ENCODE assay signal across 8 mouse cellular contexts in the genomic region with DNA sequence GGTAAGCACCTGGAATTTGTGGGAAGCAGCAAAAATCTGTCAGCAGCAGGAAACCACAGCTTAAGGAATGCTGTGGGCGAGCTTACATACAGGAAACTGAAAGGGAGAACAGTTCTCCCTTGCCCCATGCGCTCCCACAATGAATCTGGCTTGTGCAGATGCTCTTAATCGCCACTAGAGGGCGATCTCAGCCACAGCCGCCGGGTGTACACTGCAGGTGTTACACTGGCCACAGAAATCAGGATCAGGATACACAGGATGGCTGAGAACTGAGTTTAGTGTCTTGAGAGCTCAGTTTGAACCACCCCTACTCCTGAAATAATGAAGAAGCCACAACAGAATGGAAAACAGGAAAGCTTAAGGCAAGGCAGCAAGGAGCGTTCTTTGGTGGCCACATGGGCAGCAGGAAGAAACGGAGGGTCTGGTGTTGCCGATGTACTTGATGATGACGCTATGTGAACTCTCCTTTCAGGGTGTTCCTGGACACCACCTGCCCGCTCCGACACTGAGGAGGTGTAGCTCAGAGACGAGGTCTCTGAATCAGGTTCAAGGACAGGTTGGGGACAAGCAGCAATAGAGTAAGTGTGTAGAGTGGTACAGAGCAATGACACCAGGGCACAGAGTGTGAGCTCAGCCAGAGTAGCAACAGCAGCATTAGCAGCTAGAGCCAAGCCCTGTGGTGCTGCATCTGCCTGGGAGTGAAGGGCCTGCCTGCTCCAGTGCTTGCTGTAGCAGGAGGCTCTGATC. TPM values are rescaled to one million over a fixed set of nuclear protein-coding genes. Genes with fewer than 3 reads are reported as not detected.
A peak's percentile ranks its signal among the peaks of the same experiment; 100 is the strongest.
DNase-seq lines count a peak whose midpoint lies in the region; ATAC-seq lines count a peak whose summit lies in the region.

No protein-coding gene starts in this region.

- H3K9me3 ChIP-seq in forebrain, embryonic 16.5 days (ENCODE audit: control insufficient read depth, low read length): no peaks in the 10 kb centered on the region
- H3K9me3 ChIP-seq in intestine, embryonic 16.5 days (ENCODE audit: control insufficient read depth, low read length): no peaks in the 10 kb centered on the region

- peak; percentile 40 for DNase-seq in right cerebral cortex, postnatal 25 days
- DNase-seq in right cerebral cortex, postnatal 14 days: no peak
- peak; percentile 22 for DNase-seq in adrenal gland, postnatal 25 days
- DNase-seq in liver: peak; percentile 18
- no peak for DNase-seq in ovary, adult 18-20 months (ENCODE audit: low spot score)

- H3K9ac ChIP-seq in forebrain, embryonic 16.5 days (replicated peaks; ENCODE audit: low read depth, low read length): no peak overlapping the region
- no peak overlapping the region for H3K9ac ChIP-seq in intestine, embryonic 16.5 days (ENCODE audit: low read depth, low read length)

- H3K36me3 ChIP-seq in forebrain, embryonic 16.5 days (ENCODE audit: control insufficient read depth, insufficient read depth): no peaks in the 10 kb centered on the region
- no peaks in the 10 kb centered on the region for H3K36me3 ChIP-seq in intestine, embryonic 16.5 days (ENCODE audit: control insufficient read depth, insufficient read depth, low read length)

- H3K4me3 ChIP-seq in forebrain, embryonic 16.5 days (replicated peaks; ENCODE audit: low read length): no peak overlapping the region
- H3K4me3 ChIP-seq in intestine, embryonic 16.5 days (ENCODE audit: low read length): no peak overlapping the region

- 51% methylated on average over 13 of the region's 13 CpGs for WGBS in forebrain, embryonic 16.5 days
- 54% methylated on average over 13 of the region's 13 CpGs for whole genome bisulfite sequencing in intestine, embryonic 16.5 days

- H3K27me3 ChIP-seq in forebrain, embryonic 16.5 days (replicated peaks; ENCODE audit: control insufficient read depth, insufficient read depth, low read length): no peaks in the 10 kb centered on the region
- H3K27me3 ChIP-seq in intestine, embryonic 16.5 days (replicated peaks; ENCODE audit: control insufficient read depth, insufficient read depth, low read length): no peaks in the 10 kb centered on the region

- H3K4me1 ChIP-seq in forebrain, embryonic 16.5 days (replicated peaks; ENCODE audit: control insufficient read depth, insufficient read depth, low read length): no peaks in the 10 kb centered on the region
- peaks cover 5% of the 10 kb centered on the region; the same call in 1 of the 2 replicates for H3K4me1 ChIP-seq in intestine, embryonic 16.5 days (ENCODE audit: control insufficient read depth, insufficient read depth, low read length)

- no peak overlapping the region for H3K4me2 ChIP-seq in forebrain, embryonic 16.5 days (ENCODE audit: low read length)
- no peak overlapping the region for H3K4me2 ChIP-seq in intestine, embryonic 16.5 days (ENCODE audit: low read depth, low read length)

- no peak overlapping the region for H3K27ac ChIP-seq in forebrain, embryonic 16.5 days (ENCODE audit: low read length)
- H3K27ac ChIP-seq in intestine, embryonic 16.5 days (ENCODE audit: low read length): no peak overlapping the region

- peak; percentile 89 for ATAC-seq in forebrain, embryonic 16.5 days
- peak; percentile 57 for ATAC-seq in intestine, embryonic 16.5 days
- peak; percentile 74 for ATAC-seq in monocyte, adult 5-6 weeks (replicated peaks; ENCODE audit: insufficient number of reproducible peaks, low FRiP score, low TSS enrichment, poor library complexity, severe bottlenecking)

RNA-seq across cellular contexts. Expression of a gene that starts 48.3 kb away (rescaled TPM):
- 1.1 TPM in 1 of 2 replicates, not detected in the other for total RNA-seq in adrenal gland, postnatal 25 days (2021)
- not detected in 2 replicates for polyA plus RNA-seq in forebrain, embryonic 16.5 days (2015; fragmentation: Nextera tagmentation; extraction: Ambion mirVana)
- not detected in 2 replicates for polyA plus RNA-seq in intestine, embryonic 16.5 days (2015; fragmentation: Nextera tagmentation; extraction: Ambion mirVana)
- not detected in 3 replicates for total RNA-seq in monocyte, adult 5-6 weeks (2017)

RNA-seq across cellular contexts. Expression of a gene that starts 50.6 kb away (rescaled TPM):
- total RNA-seq in adrenal gland, postnatal 25 days (2021): not detected in 2 replicates
- not detected in 2 replicates for polyA plus RNA-seq in forebrain, embryonic 16.5 days (2015; fragmentation: Nextera tagmentation; extraction: Ambion mirVana)
- polyA plus RNA-seq in intestine, embryonic 16.5 days (2015; fragmentation: Nextera tagmentation; extraction: Ambion mirVana): not detected in 2 replicates
- not detected in 3 replicates for total RNA-seq in monocyte, adult 5-6 weeks (2017)

Comparison
In these comparisons a context has a peak if more than half of its experiments do, and no peak if none do; other contexts are left out.
1. DNase-seq: peak in right cerebral cortex, postnatal 25 days (single experiment), adrenal gland, postnatal 25 days (single experiment) and liver (single experiment); none in right cerebral cortex, postnatal 14 days (single experiment) and ovary, adult 18-20 months (single experiment).
2. Peak in every context shown above with its lines, with median percentiles within 50 percentile points of each other: ATAC-seq.